Mouse (Mus musculus): Measurements from ENCODE around the gene Rab1b.
"Not testable (repeated sequence)": the region's sequence is repeated elsewhere in the genome, so short reads cannot be mapped to it uniquely, and the experiment has no call there.

The Rab1b gene

GRCm38 (mm10) chr19:5106731-5107191, at the start of gene Rab1b:
Gene Rab1b (minus strand): TSS chr19:5107072.
- peak; percentile 99 for DNase-seq (ENCODE audit: low spot score)

- DNase-seq (ENCODE audit: low spot score): no peak
Observed at GRCm38 (mm10) chr19:5152261-5152660, 45.4 kb upstream of the Rab1b start.

GRCm38 (mm10) chr19:5151741-5152140, 44.9 kb upstream of the Rab1b start:
- DNase-seq (ENCODE audit: low spot score): no peak

- peak; percentile 44 for DNase-seq (ENCODE audit: low spot score)
Observed at GRCm38 (mm10) chr19:5151331-5151730, 44.5 kb upstream of the Rab1b start.

GRCm38 (mm10) chr19:5150358-5150757, 43.5 kb upstream of the Rab1b start:
- no peak for DNase-seq (ENCODE audit: low spot score)

- DNase-seq (ENCODE audit: low spot score): not testable (repeated sequence)
Observed at GRCm38 (mm10) chr19:5149041-5149440, 42.2 kb upstream of the Rab1b start.

- DNase-seq (ENCODE audit: low spot score): peak; percentile 29
Observed at GRCm38 (mm10) chr19:5139640-5140039, 32.8 kb upstream of the Rab1b start.

- no peak for DNase-seq (ENCODE audit: low spot score)
Observed at GRCm38 (mm10) chr19:5131237-5131636, 24.4 kb upstream of the Rab1b start.

GRCm38 (mm10) chr19:5129770-5130169, 22.9 kb upstream of the Rab1b start:
- DNase-seq (ENCODE audit: low spot score): no peak

GRCm38 (mm10) chr19:5124055-5124614, 17.3 kb upstream of the Rab1b start:
- DNase-seq (ENCODE audit: low spot score): no peak

GRCm38 (mm10) chr19:5123241-5123640, 16.4 kb upstream of the Rab1b start:
- DNase-seq (ENCODE audit: low spot score): no peak

- DNase-seq (ENCODE audit: low spot score): no peak
Observed at GRCm38 (mm10) chr19:5122492-5122891, 15.6 kb upstream of the Rab1b start.

- no peak for DNase-seq (ENCODE audit: low spot score)
Observed at GRCm38 (mm10) chr19:5118384-5118698, 11.5 kb upstream of the Rab1b start, which contains the start of gene Klc2. Gene Klc2 (minus strand): TSS chr19:5118560.

- DNase-seq (ENCODE audit: low spot score): peak; percentile 66
Observed at GRCm38 (mm10) chr19:5117494-5118383, 10.9 kb upstream of the Rab1b start.

GRCm38 (mm10) chr19:5113783-5114182, 6.9 kb upstream of the Rab1b start:
- no peak for DNase-seq (ENCODE audit: low spot score)

GRCm38 (mm10) chr19:5109659-5110453, 3.0 kb upstream of the Rab1b start:
- DNase-seq (ENCODE audit: low spot score): peak; percentile 26

GRCm38 (mm10) chr19:5108702-5109101, 1.8 kb upstream of the Rab1b start:
- DNase-seq (ENCODE audit: low spot score): no peak

GRCm38 (mm10) chr19:5108271-5108575, 1.4 kb upstream of the Rab1b start:
- DNase-seq (ENCODE audit: low spot score): no peak

GRCm38 (mm10) chr19:5107556-5108270, 841 bp upstream of the Rab1b start:
- no peak for DNase-seq (ENCODE audit: low spot score)

GRCm38 (mm10) chr19:5106074-5106473, 798 bp downstream of the Rab1b start:
- DNase-seq (ENCODE audit: low spot score): no peak

GRCm38 (mm10) chr19:5098363-5099143, 8.3 kb downstream of the Rab1b start, which contains the start of gene Cnih2:
Gene Cnih2 (minus strand): TSS chr19:5098521.
- peak; percentile 46 for DNase-seq (ENCODE audit: low spot score)

Data from T-cell, adult 2 months (primary cell).